In the genomic region with DNA sequence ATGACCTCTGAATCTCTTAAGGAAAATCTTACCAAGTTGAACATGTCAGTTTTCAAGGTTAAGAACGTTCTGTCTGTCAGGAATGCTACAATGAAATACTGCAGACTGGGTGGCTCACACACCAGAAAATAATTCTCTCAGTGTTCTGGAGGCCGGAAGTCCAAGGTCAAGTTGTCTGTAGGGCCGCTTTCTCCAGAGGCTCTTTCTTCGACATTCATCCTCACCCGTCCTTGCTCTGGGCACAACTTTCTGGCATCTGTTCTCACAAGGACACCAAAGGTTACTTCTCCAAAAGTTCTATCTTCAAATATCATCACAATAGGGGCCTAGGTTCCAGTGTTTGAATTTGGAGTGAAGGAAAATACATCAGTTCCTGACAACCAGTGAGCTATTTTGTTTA, we compare ENCODE assay signal across 17 mouse cellular contexts.
"Had no signal": no experiment of that assay in that cellular context is flagged by ENCODE, and none has a peak within 500 bp of the region (broad histone marks: within the 10 kb centered on the region; RNA-seq: fewer than 3 reads in every experiment).

No protein-coding gene starts in this region.

- H3K4me3 ChIP-seq: neural tube, embryonic 12.5 days; neural tube, embryonic 13.5 days; neural tube, embryonic 15.5 days; stomach, embryonic 15.5 days had no signal

- H3K4me1 ChIP-seq: neural tube, embryonic 12.5 days; neural tube, embryonic 13.5 days; neural tube, embryonic 15.5 days; stomach, embryonic 15.5 days had no signal

- H3K4me2 ChIP-seq: neural tube, embryonic 12.5 days; neural tube, embryonic 13.5 days; neural tube, embryonic 15.5 days; stomach, embryonic 15.5 days had no signal

- H3K27me3 ChIP-seq: neural tube, embryonic 12.5 days; neural tube, embryonic 13.5 days; neural tube, embryonic 15.5 days; stomach, embryonic 15.5 days had no signal

- H3K27ac ChIP-seq: neural tube, embryonic 12.5 days; neural tube, embryonic 13.5 days; neural tube, embryonic 15.5 days; stomach, embryonic 15.5 days; stomach, postnatal 0 days had no signal

- H3K9ac ChIP-seq: neural tube, embryonic 12.5 days; neural tube, embryonic 13.5 days; neural tube, embryonic 15.5 days; stomach, embryonic 15.5 days had no signal

- H3K9me3 ChIP-seq: neural tube, embryonic 12.5 days; neural tube, embryonic 13.5 days; neural tube, embryonic 15.5 days; stomach, embryonic 15.5 days had no signal

- DNase-seq: retina, postnatal 1 day; right cerebral cortex, adult 18-20 months; right cerebral cortex, postnatal 14 days; right cerebral cortex, postnatal 25 days; right cerebral cortex, postnatal 4 days; spleen, adult 18-20 months; thymus, adult 18-20 months; thymus, adult 2 months; thymus, postnatal 14 days; thymus, postnatal 25 days; thymus, postnatal 36 days; thymus, postnatal 4 days had no signal

- H3K36me3 ChIP-seq: neural tube, embryonic 12.5 days; neural tube, embryonic 13.5 days; neural tube, embryonic 15.5 days; stomach, embryonic 15.5 days had no signal
